Mouse (Mus musculus): ENCODE measurements around the gene Hivep3.

Hivep3 gene

GRCm38 (mm10) chr4:120063353-120064124, 330.0 kb downstream of the Hivep3 start:
- DNase-seq, result no peak

- no peak for DNase-seq
These were observed 331.1 kb downstream of the Hivep3 start, which contains the start of gene AL607142.1 for GRCm38 (mm10) chr4:120064696-120065095. AL607142.1 (plus strand) TSS chr4:120064996.

DNA sequence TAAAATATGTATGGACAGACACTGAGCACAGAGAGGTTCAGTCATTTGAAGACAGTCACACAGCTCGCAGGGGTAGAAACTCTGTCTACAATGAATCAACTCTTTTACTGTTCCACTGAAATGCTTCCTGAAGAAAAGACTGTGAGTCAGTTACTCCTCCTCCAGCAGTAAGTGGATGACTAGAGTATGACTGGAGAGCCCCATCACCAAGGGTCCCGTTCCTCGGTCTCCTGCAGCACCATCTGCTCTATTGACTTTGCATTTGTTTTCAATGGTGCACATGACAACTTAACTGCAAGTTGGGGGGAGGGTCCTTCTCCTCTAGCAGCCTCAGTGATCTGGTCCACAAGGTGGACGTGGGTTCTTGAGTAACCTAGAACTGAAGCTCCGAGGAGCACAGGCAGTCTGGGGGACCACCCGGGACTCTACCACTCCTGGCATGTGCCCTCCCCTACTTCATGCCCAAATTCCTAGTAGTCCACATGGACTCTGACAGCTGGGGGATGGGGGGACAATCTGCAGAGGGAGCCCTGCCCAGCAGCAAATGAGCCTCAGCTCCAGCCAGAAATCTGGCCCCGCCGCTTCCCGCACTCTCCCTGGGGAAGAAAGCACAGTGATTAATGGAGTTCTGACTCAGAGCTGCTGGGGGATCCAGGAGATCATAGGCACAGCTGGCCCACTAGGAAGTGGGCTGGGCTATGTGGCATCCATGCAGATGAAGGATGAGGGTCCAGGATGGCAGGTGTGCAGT, 333.4 kb downstream of the Hivep3 start:
- no peak for DNase-seq

DNA sequence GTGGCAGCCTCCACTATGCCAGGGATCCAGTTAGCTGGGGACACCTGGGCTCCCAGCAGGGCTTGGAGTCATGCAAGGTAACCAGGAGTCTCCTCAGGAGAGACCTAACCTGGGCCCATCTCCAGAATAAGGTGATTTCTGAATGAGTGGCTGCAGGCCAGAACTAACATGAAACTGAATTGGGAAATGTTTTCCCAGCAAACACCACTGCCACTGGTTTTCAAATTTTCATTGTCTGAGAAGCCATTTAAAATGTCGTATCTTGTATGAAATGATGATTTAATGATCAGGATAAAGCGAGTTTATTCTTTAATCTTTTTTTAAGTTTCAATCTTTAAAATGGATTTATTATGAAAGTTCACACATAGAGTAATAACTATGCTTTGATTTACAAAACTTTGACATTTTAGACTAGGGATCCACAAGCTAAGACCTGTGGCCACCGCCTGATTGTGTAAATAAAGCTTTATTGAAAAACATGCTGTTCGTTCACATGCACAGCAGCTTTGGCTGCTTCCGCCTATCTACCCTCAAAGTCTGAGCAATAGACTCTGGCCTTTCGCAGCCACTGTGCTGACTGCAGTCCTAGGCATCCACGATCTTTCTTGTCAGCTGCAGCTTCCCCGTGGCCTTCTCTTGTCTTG, 334.1 kb downstream of the Hivep3 start:
- no peak for DNase-seq

GRCm38 (mm10) chr4:120068883-120069581, 335.4 kb downstream of the Hivep3 start:
- no peak for DNase-seq

GRCm38 (mm10) chr4:120069582-120069980, 336.0 kb downstream of the Hivep3 start:
- DNase-seq, result no peak

DNA sequence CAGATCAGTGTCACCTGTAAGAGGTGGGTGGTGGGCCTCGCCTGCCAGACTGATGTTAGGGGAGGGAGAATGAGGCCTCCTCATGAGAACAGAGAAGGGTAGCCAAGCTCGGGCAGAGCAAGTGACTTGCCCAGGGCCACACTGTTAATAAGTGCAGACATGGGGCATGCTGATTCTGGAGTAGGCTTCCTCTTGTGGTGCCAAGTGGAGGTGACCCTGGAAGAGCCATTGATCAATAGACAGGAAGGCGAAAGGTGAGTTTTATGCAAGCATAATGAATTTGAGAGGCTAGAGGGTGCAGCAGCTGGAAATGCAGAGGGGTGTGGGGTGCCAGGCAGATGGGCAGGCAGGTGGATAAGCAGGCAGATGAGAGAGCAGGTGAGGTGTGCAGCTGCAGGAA, 337.8 kb downstream of the Hivep3 start:
- no peak for DNase-seq

DNA sequence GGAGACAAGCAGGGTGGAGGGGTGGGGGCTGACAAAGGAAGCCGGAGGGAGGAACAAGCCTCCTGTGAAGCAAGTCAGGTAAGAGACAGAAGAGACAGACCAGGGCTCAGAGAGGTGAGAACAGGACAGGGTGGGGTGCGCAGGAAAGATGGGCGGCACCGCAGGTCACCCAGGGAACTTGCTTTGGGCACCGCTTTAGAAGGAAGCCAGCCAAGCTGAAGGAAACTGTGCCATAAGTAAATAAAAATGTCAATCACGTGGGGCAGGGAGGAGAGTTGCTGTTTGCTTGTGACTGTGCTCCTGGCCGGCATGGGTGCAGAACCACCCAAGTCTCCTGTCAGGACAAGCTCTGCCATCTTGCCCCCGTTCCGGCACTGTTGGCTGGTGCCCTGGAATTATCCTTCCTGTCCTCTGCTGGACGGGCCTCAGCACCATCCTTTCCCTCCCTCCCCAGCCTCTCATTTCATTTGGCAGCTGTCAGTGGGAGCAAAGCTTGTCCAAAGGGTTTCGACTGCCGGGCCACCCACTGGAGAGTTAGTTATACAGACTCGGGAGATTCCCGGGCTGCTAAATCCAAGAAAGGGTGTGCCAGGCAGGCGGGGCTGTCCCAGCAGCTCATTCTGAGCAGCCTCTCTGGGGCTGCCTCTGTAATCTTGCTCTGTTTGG, 338.4 kb downstream of the Hivep3 start:
- no peak for DNase-seq

GRCm38 (mm10) chr4:120074061-120074460, 340.5 kb downstream of the Hivep3 start:
- no peak for DNase-seq

DNA sequence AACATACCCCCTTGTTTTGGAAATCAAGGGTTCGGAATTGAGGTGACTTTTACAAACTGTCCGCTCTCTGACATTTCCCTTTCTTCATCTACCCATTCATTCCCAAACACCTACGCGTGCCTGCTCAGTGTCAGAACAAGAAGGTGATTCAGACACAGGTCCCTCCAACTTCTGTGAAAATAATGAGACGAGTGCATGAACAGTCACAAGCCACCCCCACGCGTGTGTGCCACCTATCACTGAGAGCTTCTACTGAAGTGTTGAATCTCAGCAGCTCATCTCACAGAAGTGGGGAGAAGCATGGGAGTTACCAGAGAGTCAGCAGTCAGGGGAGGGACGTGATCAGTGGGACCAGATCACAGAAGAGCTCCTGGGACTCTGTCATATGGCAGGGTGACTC, 343.7 kb downstream of the Hivep3 start:
- no peak for DNase-seq

DNA sequence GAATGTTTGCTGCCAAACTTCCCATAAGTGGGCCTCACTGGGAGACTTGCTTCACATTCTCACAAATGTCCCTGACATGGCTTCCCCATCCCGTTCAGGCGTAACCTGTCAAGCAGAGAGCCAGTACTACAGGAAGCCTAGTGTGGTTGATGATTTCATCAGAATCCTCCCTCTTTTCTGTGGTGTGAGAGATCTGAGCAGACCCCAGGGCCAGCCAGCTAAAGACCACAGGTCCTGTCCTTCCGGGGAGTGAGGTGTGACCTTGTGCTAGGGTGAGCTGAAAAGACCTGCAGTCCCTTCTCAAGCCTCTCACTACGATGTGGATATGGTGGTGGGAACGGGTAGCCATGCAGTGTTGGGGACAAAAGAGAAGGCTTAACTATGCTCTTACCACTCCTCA, 348.9 kb downstream of the Hivep3 start:
- no peak for DNase-seq

DNA sequence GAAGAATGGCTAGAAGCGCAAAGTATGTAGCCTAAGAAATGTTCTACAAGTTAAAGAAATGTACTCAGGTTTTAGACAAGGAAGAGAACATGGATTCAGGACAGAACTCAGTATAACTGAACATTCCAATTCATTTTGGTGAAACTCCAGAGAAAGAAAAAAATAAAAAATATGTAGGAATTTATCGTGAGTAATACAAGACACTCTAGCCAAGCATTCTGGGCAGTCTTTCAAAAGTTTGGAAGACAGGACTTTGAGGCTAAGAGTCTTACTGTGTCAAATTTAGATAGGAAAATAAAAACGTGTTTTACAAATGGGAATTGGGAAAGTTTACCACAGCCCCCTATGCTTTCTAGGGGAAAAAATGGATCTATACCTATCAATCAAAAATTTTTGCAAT, 350.1 kb downstream of the Hivep3 start:
- no peak for DNase-seq

DNA sequence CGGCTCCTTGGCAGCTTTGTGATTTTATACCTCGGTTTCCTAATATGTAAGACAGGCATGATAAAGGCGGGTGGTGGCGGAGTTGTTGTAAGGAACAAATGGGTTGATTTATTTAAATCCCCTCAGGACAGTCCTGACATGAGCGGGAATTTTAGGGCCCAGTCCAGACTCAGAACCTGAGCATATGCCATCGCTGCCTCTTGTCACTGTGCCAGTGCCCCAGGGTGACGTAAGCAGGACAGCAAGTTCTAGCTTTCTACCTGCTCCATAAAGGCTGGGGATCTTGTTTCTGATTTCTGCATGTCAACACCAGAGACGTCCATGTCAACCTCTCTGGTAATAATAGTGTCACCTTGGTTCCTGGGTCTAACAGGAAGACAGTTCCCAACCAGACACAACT, 356.0 kb downstream of the Hivep3 start:
- DNase-seq, result peak; percentile 77

DNA sequence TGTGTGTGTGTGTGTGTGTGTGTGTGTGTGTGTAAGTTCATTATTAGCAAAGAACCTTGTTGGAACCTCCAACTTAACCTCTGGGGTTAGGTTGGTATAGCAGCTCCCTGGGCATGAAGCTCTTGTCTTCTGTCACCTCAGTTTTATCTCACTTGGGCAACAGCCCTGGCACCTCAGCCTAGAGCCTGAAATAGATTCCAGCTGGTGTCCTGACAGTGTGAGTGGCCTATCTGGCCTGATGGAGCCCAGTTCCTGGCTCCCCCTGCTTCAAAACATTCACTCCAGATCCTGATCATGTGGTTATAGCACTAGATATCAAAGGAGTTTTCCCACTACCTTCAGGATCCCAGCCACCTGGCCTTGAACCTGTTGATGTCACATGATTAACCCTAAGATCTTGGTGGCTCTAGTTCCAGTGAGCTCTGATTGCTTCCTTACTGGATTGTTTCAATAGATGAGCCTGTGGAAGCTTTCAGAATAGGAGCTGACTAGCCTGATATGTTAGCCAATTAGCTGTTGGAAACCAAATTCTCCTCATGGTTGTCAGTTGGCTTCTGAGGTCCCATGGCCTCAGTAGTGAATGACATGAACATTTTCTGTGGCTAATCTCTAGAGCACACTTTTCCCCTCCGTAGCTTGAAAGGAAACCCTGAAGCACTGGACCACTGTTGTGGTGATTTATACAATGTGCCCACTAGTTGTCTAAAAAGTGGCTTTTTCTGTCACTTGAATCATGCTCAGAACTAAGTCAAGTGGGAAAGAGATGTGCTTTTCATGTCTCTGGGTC, 358.6 kb downstream of the Hivep3 start:
- DNase-seq, result no peak

GRCm38 (mm10) chr4:120096935-120097334, 363.4 kb downstream of the Hivep3 start:
- no peak for DNase-seq

DNA sequence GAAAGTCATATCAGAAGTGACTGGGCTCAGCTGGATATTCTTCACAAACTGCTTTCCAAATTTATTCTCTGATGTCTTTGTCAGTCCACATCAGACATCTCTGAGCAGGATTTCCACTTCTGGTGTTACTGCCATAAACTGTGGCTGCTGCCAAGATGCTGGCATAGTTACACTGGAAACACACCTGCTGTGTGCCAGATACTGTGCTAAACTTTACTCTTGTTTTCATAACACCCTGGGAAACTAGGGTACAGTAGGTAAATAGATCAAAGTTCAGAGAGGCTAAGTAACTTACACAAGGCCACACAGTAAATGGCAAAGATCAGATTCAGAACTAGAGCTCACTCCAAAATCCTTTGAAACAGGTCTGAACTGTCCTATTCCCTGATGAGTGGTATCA, 367.6 kb downstream of the Hivep3 start:
- no peak for DNase-seq

- peak; percentile 77 for DNase-seq
These were observed 371.0 kb downstream of the Hivep3 start for GRCm38 (mm10) chr4:120104599-120104998.

DNA sequence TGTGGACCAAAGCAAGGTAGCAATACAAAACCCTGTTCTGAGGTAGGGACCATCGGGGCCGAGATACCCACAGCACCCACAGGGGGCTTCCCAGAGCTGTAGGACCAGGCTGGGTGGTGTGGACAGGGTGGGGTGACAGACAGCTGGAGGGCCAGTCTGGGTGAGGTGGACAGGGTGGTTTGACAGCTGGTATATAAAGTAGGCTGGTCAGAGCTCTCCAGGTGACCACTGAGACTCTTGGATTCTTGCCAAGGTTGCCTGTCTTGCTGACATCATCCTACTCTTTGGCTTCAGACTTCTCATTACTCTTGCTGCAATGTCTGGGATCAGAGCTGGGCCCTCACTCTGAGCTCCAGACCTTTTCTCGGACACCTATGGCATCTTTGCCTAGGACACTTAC, 372.8 kb downstream of the Hivep3 start:
- DNase-seq, result no peak

- no peak for DNase-seq
These were observed 374.2 kb downstream of the Hivep3 start for GRCm38 (mm10) chr4:120107787-120108186.

- DNase-seq, result no peak
These were observed 381.9 kb downstream of the Hivep3 start for GRCm38 (mm10) chr4:120115516-120115915.

- no peak for DNase-seq
These were observed 382.7 kb downstream of the Hivep3 start for GRCm38 (mm10) chr4:120116312-120116711.

DNA sequence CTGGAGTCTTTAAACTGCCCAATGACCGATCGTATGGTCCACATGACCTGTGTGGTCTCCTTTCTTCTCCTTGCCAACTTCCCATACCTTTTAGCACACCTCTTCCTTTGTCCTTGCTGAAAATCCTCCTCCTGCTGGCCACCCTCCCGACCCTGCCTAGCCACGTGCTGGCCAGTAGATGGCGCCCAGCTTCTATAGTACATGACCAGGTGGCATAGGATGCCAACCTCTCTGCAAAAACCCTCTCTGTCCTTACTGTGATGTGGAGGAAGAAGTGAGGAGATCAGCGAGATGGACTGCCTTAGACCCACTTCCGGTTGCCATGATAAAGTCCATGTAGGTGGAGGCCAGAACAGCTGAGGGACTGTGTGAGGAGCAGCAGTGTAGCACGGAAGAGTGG, 386.7 kb downstream of the Hivep3 start:
- DNase-seq, result peak; percentile 81

Measured in cerebellum, adult 8-10 months (tissue).